Mouse (Mus musculus) adrenal gland, postnatal 4 days (tissue): ENCODE measurements around the gene Bcl2l14. TPM values are rescaled to one million over a fixed set of nuclear protein-coding genes. Genes with fewer than 3 reads are reported as not detected.

Source experiments
- DNase-seq, 2 experiments: peaks; one replicate each; pipeline ENCODE4 v3.0.0; 2021 to 2022; ENCODE audit warnings: low spot score in 2 of 2, mixed read lengths in 2 of 2
- total RNA-seq, 2 experiments: library from RNA; stranded (reverse); gene quantifications; 2 replicates each; pipeline ENCODE4 v1.2.3; 2021

The Bcl2l14 gene
- total RNA-seq, 2 experiments from 2014 or later = 0.36 TPM; not detected in 1

DNA sequence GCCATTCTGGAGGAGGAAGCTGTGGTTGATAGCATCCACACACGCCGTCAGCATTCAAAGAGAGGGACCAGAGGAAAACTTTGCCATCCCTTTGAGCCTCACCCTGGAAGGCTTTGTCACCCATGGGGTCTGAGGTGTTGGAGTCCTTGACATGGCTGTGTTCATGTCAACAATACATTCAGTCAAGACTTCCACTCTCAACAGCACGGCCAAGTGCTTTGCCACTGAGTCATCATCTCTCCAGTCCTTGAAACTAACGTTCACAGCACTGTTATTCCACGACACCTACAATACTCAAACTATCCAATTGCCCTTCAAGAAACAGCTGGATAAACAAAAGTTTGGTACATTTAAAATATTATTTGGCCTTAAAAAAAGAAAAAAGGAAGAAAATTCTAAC, 46.1 kb downstream of the Bcl2l14 start:
- DNase-seq = no peak

DNA sequence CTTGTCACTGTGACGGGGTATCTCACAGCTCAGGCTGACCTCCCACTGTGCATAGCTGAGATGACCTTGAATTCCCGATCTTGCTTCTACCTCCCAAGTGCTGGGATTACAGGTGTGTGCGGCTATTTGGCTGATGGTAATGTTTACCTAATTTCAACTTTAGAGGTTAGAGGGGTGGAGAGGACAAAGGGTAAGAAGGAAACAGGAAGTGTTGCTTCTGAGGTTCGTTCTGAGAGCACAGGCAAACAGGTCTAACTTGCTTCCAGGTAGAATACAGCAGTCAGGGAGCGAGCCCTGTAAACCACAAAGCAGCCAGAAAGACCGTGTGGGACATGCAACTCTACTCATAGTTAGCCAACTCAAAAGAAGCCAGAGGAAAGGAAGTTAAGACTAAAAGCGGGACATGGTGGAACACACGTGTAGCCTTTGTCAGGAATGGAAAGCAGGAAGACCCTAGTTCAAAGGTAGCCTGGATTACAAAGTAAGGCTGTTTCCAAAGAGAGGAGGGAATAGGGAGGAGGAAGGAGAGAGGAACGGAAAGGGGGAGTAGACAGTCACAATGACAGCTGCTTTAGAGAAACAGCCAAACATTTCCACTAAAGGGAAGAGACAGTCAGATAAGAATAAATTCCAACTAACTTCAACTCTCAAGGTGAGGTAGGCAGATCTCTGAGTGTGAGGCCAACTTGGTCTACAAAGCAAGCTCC, 47.2 kb downstream of the Bcl2l14 start:
- DNase-seq = no peak

DNA sequence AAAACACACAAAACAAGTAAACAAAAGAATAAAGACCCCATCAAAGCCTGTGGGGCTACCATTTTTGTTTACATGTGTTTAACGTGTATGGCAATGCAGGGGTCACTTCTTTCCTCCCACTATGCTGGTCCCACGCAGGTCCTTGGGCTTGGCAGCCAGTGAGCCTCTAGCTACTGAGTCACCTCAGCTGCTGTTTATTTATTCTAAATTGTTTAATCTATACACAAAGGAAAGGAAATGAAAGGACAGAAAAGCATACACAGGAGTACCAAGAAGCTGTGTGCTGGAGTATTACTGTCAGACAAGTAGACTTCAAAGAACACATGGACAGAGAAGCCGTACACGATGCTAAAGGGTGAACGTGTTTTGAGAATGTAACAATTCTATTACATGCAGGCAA, 47.8 kb downstream of the Bcl2l14 start:
- no peak for DNase-seq

DNA sequence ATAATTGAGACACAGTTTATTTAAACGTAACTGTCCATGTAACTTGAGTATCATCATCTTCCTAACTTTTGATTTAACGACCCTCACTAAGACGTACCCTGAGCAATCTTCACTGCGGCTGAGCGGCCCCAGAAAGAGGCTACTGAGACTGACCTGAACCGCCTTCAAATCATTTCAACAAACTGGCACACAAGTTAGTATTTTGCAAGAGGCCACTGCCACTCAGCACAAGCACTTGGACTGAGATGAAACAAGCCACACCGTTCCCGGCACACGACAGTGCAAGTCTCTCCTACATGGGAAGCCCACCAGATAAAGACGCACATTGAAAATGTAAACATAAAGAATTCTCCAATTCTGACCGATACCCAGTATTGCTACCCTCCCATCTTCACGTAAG, 52.3 kb downstream of the Bcl2l14 start:
- DNase-seq = no peak

DNA sequence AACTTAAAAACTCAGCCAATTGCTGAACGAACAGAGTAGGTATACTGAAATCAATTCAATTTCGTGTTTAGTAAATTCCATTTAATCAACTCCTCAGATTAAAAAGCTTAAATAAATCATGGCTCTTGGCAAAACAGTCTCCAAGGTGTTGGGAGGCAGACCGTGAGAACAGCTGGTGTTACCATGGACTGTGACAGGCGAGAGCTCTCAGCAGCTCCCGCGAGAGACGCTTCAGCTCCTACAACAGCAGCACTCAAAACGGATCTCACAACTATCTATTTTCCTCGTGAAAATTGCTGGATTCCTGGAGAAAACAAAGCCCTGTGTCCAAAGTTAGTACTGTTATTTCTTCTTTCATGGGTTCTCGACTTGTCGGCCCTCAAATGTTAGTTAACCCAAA, 53.8 kb downstream of the Bcl2l14 start:
- no peak for DNase-seq

DNA sequence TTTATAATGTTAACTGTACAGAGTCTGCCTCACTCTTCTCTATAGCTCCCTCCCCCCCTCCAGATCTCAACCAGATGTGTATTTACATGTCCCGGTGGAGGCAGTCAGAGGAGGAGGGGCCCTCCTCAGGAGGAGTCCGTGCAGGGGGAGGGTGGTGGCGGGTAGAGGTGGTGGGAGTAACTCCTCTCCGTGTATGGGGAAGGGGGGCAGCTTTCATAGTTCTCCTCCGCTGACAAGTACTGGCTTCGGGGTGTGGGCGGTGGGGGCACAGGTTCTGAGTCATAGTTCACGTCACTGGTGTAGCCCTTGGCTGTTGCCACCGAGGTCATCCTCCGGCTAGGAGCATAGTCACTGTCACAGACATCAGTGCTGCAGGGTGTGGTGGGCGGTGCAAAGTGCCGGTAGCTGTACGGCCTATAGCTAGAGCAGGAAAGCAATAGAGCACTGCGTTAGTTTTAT, 54.6 kb downstream of the Bcl2l14 start:
- peak in 1 of 2 experiments; percentile 14 for DNase-seq

DNA sequence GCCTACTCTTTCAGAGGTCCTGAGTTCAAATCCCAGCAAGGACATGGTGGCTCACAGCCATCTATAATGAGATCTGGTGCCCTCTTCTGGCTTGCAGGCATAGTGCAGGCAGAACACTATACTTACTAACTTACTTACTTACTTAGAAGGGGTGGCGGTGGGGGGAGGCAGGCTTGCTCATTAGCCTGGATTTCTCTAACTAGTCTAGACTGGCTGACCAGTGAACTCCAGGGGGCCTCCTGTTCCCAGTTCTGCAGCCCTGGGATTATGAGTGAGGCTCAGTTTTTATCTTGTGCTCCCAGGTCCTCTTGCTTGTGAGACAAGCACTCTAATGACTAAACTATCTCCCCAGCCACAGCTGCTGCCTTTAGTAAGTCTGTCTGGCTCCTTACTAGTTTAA, 58.0 kb downstream of the Bcl2l14 start:
- DNase-seq = no peak

DNA sequence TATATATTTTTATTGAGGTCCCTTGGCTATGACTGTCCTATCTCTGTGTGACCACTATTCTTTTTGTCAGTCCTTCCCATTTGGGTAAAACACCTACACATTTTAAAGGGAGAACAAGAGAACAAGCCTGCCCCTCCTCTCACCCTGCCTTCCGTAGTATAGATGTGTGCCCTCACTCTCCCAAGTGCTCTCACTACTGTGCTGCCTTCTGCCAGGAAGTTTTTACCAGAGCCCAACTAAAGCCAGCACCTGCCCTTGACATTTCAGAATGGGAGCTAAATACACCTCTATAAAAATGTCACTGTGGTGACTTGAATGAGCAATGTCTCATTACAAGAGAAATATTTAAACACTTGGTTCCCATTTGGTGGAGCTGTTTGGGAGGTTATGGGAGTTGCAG, 62.3 kb downstream of the Bcl2l14 start:
- DNase-seq = no peak

DNA sequence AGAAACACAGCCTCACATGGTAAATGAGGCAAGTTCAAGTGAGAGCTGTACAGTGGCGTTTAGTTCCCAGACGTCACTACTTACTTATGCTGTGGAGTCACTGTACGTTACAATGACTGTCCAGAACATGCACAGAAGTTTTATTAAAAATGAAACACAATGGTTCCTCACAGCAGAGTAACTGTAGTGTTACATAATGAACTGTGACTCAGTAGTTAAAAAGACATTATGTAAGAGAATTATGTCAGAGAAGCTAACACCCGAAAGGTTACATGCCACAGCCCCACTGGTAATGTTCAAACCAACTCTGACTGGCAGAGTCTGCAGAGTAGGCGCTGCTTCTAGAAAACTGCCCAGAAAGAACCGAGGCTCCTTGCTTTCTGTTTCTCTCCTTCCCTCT, 65.1 kb downstream of the Bcl2l14 start:
- DNase-seq = no peak

DNA sequence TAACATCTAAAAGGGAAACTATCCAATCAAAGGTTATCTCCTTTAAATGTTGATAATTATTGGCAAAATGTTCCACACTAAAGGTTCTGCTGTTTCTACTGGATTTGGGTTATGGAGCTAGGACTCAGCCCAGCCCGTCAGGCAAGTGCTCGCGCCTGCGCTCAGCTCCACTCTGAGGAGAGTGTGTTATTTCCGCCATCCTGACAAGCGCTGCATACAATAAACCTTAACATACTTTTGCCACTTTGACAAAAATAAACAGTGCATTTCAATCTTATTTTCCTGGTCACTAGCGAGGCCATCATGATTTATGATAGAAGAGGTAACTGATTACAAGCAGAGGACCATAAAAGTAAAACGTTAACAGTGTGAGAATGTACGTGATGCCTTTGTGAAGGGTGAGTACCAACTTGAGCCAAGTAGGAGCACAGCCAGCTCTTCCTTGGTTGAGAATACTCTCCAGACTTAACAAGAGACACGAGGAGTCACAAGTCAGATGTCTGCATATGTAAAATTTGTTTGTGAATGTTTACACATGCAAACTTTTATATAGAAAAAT, 70.6 kb downstream of the Bcl2l14 start:
- no peak for DNase-seq

DNA sequence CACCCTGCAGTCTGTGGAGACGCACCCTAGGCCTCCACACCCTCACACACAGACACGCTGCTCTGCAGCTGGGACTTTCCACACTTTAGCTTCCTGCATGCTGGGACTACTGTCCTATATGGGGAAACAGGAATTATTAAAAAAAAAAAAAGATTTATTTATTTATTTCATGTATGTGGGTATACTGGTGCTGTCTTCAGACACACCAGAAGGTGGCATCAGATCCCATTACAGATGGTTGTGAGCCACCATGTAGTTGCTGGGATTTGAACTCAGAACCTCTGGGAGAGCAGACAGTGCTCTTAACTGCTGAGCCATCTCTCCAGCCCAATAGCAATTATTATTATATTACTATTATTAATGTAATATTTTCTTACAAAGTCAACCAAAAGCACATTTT, 73.2 kb downstream of the Bcl2l14 start:
- no peak for DNase-seq

DNA sequence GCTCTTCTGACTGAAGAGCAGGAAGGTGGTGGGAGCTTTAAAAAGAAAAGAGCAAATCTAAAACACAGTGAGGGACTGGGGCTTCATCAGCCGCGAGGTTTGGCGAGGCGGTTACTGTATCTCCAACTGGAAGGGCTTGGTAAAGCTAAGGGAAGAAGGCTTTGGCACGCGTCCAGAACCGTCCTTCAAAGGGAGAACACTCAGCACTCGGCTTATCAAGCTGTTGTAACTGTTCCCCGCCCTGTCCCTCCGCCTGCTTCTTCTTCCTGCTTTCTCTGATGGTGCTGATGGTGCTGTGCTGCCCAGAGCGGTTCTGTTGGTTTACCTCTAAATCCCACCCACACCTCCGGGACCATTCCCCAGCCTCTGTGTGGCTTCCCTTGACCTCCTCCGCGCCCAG, 74.7 kb downstream of the Bcl2l14 start:
- DNase-seq = peak; percentile 41 to 53

DNA sequence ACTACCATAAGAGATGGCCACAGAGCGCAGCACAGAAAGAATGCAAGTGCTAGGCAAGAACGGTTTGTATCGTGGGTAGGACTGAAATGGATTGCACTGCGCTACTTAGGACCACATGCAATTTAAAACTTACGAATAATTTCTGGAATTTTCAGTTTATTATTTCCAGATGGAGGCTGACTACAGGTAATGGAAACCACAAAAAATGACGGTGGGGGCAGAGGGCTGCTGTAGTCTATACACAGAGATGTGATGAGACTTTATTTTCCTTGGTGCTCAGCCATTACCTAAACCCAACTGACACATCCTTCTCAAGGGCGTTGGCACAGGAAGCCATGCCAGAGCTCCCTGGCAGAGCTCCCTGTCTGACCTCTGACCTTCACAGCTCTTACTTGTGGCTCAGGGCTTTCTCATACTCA, 77.0 kb downstream of the Bcl2l14 start:
- no peak for DNase-seq

DNA sequence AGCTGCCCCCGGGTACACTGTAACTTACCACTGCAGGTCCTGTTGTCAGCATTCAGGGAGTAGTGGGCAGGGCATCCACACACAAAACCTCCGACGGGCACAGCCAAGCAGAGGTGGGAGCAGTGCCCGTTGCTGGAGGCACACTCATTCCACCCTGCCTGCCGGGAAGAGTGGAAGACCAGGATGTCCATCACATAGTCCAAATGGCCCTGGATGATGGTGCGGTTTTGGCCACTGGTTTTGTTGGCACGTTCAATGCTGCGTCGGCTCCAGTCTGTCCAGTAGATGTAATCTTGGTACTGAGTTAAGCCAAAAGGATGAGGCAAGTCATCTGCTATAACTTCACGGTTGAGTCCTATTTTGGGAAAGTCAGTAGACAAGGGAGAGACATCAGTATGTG, 83.4 kb downstream of the Bcl2l14 start:
- DNase-seq = no peak

DNA sequence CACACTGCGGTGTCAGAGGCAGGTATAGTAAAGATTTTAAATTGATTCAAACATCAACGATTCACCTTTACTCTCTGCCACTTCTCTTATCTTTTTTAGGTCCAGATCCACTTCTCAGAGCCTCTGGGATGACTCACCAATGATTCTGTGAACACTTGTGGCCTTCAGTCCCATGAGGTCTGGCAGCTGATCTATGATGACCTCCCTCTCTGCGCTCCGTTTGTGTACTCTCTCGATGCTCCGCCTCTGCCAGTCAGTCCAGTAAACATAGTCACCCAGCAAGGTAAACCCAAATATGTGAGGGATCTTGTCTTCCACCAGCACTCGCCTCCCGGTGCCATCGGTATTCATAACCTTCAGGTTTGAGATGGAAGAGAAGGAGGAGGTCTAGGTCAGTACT, 90.2 kb downstream of the Bcl2l14 start:
- peak in 1 of 2 experiments; percentile 21 for DNase-seq

Other genes starting within 250 kb of the Bcl2l14 start
- gene Lrp6, start 170.6 kb downstream of the Bcl2l14 start, total RNA-seq = 10 to 100 TPM; 87.0 to 90.5 TPM
- gene Mansc1, start 236.2 kb downstream of the Bcl2l14 start, total RNA-seq = 10 to 100 TPM in 1 of 2 experiments, 1 to 10 TPM in 1; 8.8 to 10.0 TPM
- gene Borcs5, start 243.2 kb downstream of the Bcl2l14 start, total RNA-seq = 10 to 100 TPM; 13.8 to 14.8 TPM